Mouse (Mus musculus) liver, embryonic 12.5 days (tissue): Measurements from ENCODE around the gene Ccnb2. TPM values are rescaled to one million over a fixed set of nuclear protein-coding genes. Genes with fewer than 3 reads are reported as not detected.

ENCODE experiments used
- ATAC-seq: fragments of 200-750 bp; cut with Nextera tagmentation; 2 replicates; pipeline ENCODE4 v1.8.0; 2017; ENCODE audit warnings: moderate number of reproducible peaks, mild to moderate bottlenecking, moderate library complexity
- H3K27ac ChIP-seq: fragments of 300-500 bp; sonication (generic); 2 replicates; pipeline ENCODE4 v1.5.1; 2016; ENCODE audit warnings: mild to moderate bottlenecking
- H3K27me3 ChIP-seq: fragments of 300-500 bp; sonication (generic); replicated peaks from 2 replicates; pipeline ENCODE4 v1.6.1; 2016; ENCODE audit warnings: mild to moderate bottlenecking, moderate library complexity
- H3K36me3 ChIP-seq: fragments of 300-500 bp; sonication (generic); 2 replicates; pipeline ENCODE4 v1.6.1; 2016; ENCODE audit warnings: mild to moderate bottlenecking, moderate library complexity
- H3K4me1 ChIP-seq: fragments of 300-500 bp; sonication (generic); 2 replicates; pipeline ENCODE4 v1.6.1; 2016
- H3K4me2 ChIP-seq: fragments of 300-500 bp; sonication (generic); 2 replicates; pipeline ENCODE4 v1.6.1; 2016; ENCODE audit warnings: mild to moderate bottlenecking, moderate library complexity
- H3K4me3 ChIP-seq: fragments of 300-500 bp; sonication (generic); 2 replicates; pipeline ENCODE4 v1.5.1; 2016; ENCODE audit warnings: mild to moderate bottlenecking, moderate library complexity
- H3K9ac ChIP-seq: fragments of 300-500 bp; sonication (generic); 2 replicates; pipeline ENCODE4 v1.6.1; 2016; ENCODE audit warnings: mild to moderate bottlenecking, moderate library complexity
- H3K9me3 ChIP-seq: fragments of 300-500 bp; sonication (generic); replicated peaks from 2 replicates; pipeline ENCODE4 v1.6.1; 2016; ENCODE audit warnings: mild to moderate bottlenecking, moderate library complexity
- WGBS: fragments of 180-500 bp; shearing (Covaris S2); methylation state at CpG from one replicate; pipeline ENCODE4 v1.1.7; 2016; ENCODE audit not compliant: insufficient replicate concordance; 5-methylcytosine and 5-hydroxymethylcytosine counted together
- polyA plus RNA-seq: library from polyadenylated mRNA; unstranded; fragments of >200 nt; fragmentation: Nextera tagmentation; extraction: Ambion mirVana; gene quantifications from 2 replicates; pipeline ENCODE4 v1.2.1, GENCODE M21; 2016

Ccnb2 gene
- polyA plus RNA-seq, 1 experiment from 2014 or later: 226 TPM

- Histone ChIP-seq H3K4me2 (no peak overlapping the region), H3K27ac (no peak overlapping the region), H3K9ac (no peak overlapping the region), H3K9me3 (no peaks in the 10 kb centered on the region), H3K36me3 (peaks cover 10% of the 10 kb centered on the region), H3K27me3 (no peaks in the 10 kb centered on the region), H3K4me3 (no peak overlapping the region), H3K4me1 (no peaks in the 10 kb centered on the region)
- WGBS: 75% methylated on average over 8 of the region's 8 CpGs
- ATAC-seq: no peak
These were observed 19.3 kb downstream of the Ccnb2 start for GRCm38 (mm10) chr9:70401937-70402539.

GRCm38 (mm10) chr9:70396083-70396482 is 25.3 kb downstream of the Ccnb2 start:
- WGBS: 77% methylated on average over 2 of the region's 2 CpGs
- Histone ChIP-seq H3K27me3 (no peaks in the 10 kb centered on the region), H3K36me3 (no peaks in the 10 kb centered on the region), H3K4me2 (no peak overlapping the region), H3K4me1 (peaks cover 11% of the 10 kb centered on the region), H3K27ac (no peak overlapping the region), H3K4me3 (no peak overlapping the region), H3K9ac (no peak overlapping the region), H3K9me3 (no peaks in the 10 kb centered on the region)
- ATAC-seq: no peak

- H3K4me3 ChIP-seq: no peak overlapping the region
- H3K4me1 ChIP-seq: peaks cover 11% of the 10 kb centered on the region
- no peak overlapping the region for H3K4me2 ChIP-seq
- H3K27ac ChIP-seq: no peak overlapping the region
- ATAC-seq: no peak
- H3K36me3 ChIP-seq: no peaks in the 10 kb centered on the region
- no peak overlapping the region for H3K9ac ChIP-seq
- 68% methylated on average over 12 of the region's 12 CpGs for WGBS
- no peaks in the 10 kb centered on the region for H3K9me3 ChIP-seq
- no peaks in the 10 kb centered on the region for H3K27me3 ChIP-seq
These were observed 25.7 kb downstream of the Ccnb2 start for GRCm38 (mm10) chr9:70395617-70396016.

- H3K4me3 ChIP-seq: no peak overlapping the region
- no peak overlapping the region for H3K9ac ChIP-seq
- H3K4me1 ChIP-seq: peaks cover 11% of the 10 kb centered on the region
- H3K27me3 ChIP-seq: no peaks in the 10 kb centered on the region
- H3K9me3 ChIP-seq: no peaks in the 10 kb centered on the region
- H3K27ac ChIP-seq: no peak overlapping the region
- 25% methylated on average over 6 of the region's 6 CpGs for WGBS
- ATAC-seq: no peak
- no peak overlapping the region for H3K4me2 ChIP-seq
- no peaks in the 10 kb centered on the region for H3K36me3 ChIP-seq
These were observed 28.8 kb downstream of the Ccnb2 start for GRCm38 (mm10) chr9:70392563-70392907.

- H3K9ac ChIP-seq: no peak overlapping the region
- H3K4me1 ChIP-seq: peaks cover 11% of the 10 kb centered on the region
- 53% methylated on average over 12 of the region's 12 CpGs for WGBS
- no peak overlapping the region for H3K27ac ChIP-seq
- H3K4me3 ChIP-seq: no peak overlapping the region
- H3K27me3 ChIP-seq: no peaks in the 10 kb centered on the region
- no peak overlapping the region for H3K4me2 ChIP-seq
- no peak for ATAC-seq
- H3K9me3 ChIP-seq: no peaks in the 10 kb centered on the region
- no peaks in the 10 kb centered on the region for H3K36me3 ChIP-seq
These were observed 29.4 kb downstream of the Ccnb2 start for GRCm38 (mm10) chr9:70391660-70392562.

GRCm38 (mm10) chr9:70391042-70391441 is 30.3 kb downstream of the Ccnb2 start:
- ATAC-seq: no peak
- H3K36me3 ChIP-seq: no peaks in the 10 kb centered on the region
- H3K4me1 ChIP-seq: peaks cover 11% of the 10 kb centered on the region
- no peaks in the 10 kb centered on the region for H3K27me3 ChIP-seq
- H3K4me2 ChIP-seq: no peak overlapping the region
- H3K4me3 ChIP-seq: no peak overlapping the region
- H3K9me3 ChIP-seq: no peaks in the 10 kb centered on the region
- H3K9ac ChIP-seq: no peak overlapping the region
- H3K27ac ChIP-seq: no peak overlapping the region
- 67% methylated on average over 5 of the region's 5 CpGs for WGBS

- Histone ChIP-seq H3K36me3 (no peaks in the 10 kb centered on the region), H3K4me3 (no peak overlapping the region), H3K9ac (no peak overlapping the region), H3K9me3 (no peaks in the 10 kb centered on the region), H3K4me1 (peaks cover 26% of the 10 kb centered on the region), H3K27ac (no peak overlapping the region), H3K27me3 (no peaks in the 10 kb centered on the region), H3K4me2 (no peak overlapping the region)
- WGBS: 56% methylated on average over 3 of the region's 3 CpGs
- ATAC-seq: no peak
These were observed 31.8 kb downstream of the Ccnb2 start for GRCm38 (mm10) chr9:70389548-70389947.

GRCm38 (mm10) chr9:70387410-70388119 is 33.8 kb downstream of the Ccnb2 start:
- H3K4me1 ChIP-seq: peaks cover 33% of the 10 kb centered on the region
- H3K9ac ChIP-seq: no peak overlapping the region
- no peak overlapping the region for H3K27ac ChIP-seq
- WGBS: 86% methylated on average over 4 of the region's 4 CpGs
- 0 out of 2 replicates have a peak, but pooled peaks cover 2% of the 10 kb centered on the region for H3K36me3 ChIP-seq
- no peak overlapping the region for H3K4me3 ChIP-seq
- H3K9me3 ChIP-seq: no peaks in the 10 kb centered on the region
- no peak overlapping the region for H3K4me2 ChIP-seq
- no peak for ATAC-seq
- no peaks in the 10 kb centered on the region for H3K27me3 ChIP-seq

- H3K9ac ChIP-seq: 0 out of 2 replicates have a peak overlapping the region, but pooled peaks have one; percentile 19
- no peak overlapping the region for H3K4me3 ChIP-seq
- H3K9me3 ChIP-seq: no peaks in the 10 kb centered on the region
- peak overlapping the region; percentile 46 for H3K4me2 ChIP-seq
- H3K4me1 ChIP-seq: peaks cover 27% of the 10 kb centered on the region
- peak; percentile 81 for ATAC-seq
- 0 out of 2 replicates have a peak, but pooled peaks cover 2% of the 10 kb centered on the region for H3K36me3 ChIP-seq
- H3K27ac ChIP-seq: 0 out of 2 replicates have a peak overlapping the region, but pooled peaks have one; percentile 20
- no peaks in the 10 kb centered on the region for H3K27me3 ChIP-seq
- 31% methylated on average over 18 of the region's 18 CpGs for WGBS
These were observed 36.2 kb downstream of the Ccnb2 start for GRCm38 (mm10) chr9:70384958-70385728.

- H3K9me3 ChIP-seq: no peaks in the 10 kb centered on the region
- WGBS: 71% methylated on average over 4 of the region's 4 CpGs
These were observed 36.9 kb downstream of the Ccnb2 start for GRCm38 (mm10) chr9:70384494-70384893.

GRCm38 (mm10) chr9:70383750-70384149 is 37.6 kb downstream of the Ccnb2 start:
- Histone ChIP-seq H3K27me3 (no peaks in the 10 kb centered on the region), H3K36me3 (0 out of 2 replicates have a peak, but pooled peaks cover 2% of the 10 kb centered on the region), H3K4me3 (no peak overlapping the region), H3K9ac (no peak overlapping the region), H3K4me2 (0 out of 2 replicates have a peak overlapping the region, but pooled peaks have one; percentile 10), H3K9me3 (no peaks in the 10 kb centered on the region), H3K27ac (no peak overlapping the region), H3K4me1 (peaks cover 27% of the 10 kb centered on the region)
- ATAC-seq: no peak
- WGBS: 71% methylated on average over 10 of the region's 10 CpGs

More at GRCm38 (mm10) chr9:70384494-70384893, 36.9 kb downstream of the Ccnb2 start:
- Histone ChIP-seq H3K36me3 (0 out of 2 replicates have a peak, but pooled peaks cover 2% of the 10 kb centered on the region), H3K4me1 (peaks cover 27% of the 10 kb centered on the region), H3K9ac (no peak overlapping the region), H3K27me3 (no peaks in the 10 kb centered on the region), H3K4me3 (no peak overlapping the region), H3K27ac (no peak overlapping the region), H3K4me2 (peak overlapping the region; percentile 46; the same call in 1 of the 2 replicates)
- ATAC-seq: no peak
